In genomic region chr10:89055891-89056290, GRCm38 (mm10) we compare ENCODE assay signal across 15 mouse cellular contexts.
A peak's percentile ranks its signal among the peaks of the same experiment; 100 is the strongest.
DNase-seq lines count a peak whose midpoint lies in the region; TF ChIP-seq lines count a peak whose summit lies in the region.
"Had no signal": no experiment of that assay in that cellular context is flagged by ENCODE, and none has a peak within 500 bp of the region (broad histone marks: within the 10 kb centered on the region; RNA-seq: fewer than 3 reads in every experiment).

No protein-coding gene starts in this region.

- DNase-seq in layer of hippocampus, adult 2 months (ENCODE audit: low spot score in 2 of 2), result peak in 1 of 2 experiments; percentile 24
- DNase-seq in layer of hippocampus, adult 9-10 months (ENCODE audit: low spot score), result no peak
- peak; percentile 7 to 30 for DNase-seq in left cerebral cortex, adult 9 months (ENCODE audit: low spot score in 2 of 2)
- DNase-seq in left cerebral cortex, adult 2 months (ENCODE audit: extremely low spot score in 1 of 2, low spot score in 2 of 2), result no peak
- DNase-seq in brain, embryonic 14.5 days (ENCODE audit: low read depth), result peak; percentile 42
- DNase-seq in spleen, adult 18-20 months, result no peak
- DNase-seq: adrenal gland, postnatal 10 days; gastrocnemius, postnatal 14 days; heart, adult 2 months; heart, postnatal 14 days had no signal

- intact Hi-C loops in left cerebral cortex, adult 2 months (cut with DNase I), result no loop called here

- TF ChIP-seq CTCF in layer of hippocampus, adult 2 months (conservative IDR thresholded peaks at IDR 0.05), result no peak
- TF ChIP-seq CTCF in left cerebral cortex, adult 2 months (IDR thresholded peaks at IDR 0.05), result no peak
- no peak for TF ChIP-seq CTCF in brain, embryonic 14.5 days (IDR thresholded peaks at IDR 0.05; ENCODE audit: borderline replicate concordance, extremely low read depth, insufficient read depth, insufficient read length)

- H3K4me3 ChIP-seq in layer of hippocampus, adult 2 months, result no peak overlapping the region
- H3K4me3 ChIP-seq in left cerebral cortex, adult 2 months, result no peak overlapping the region
- H3K4me3 ChIP-seq: embryonic facial prominence, embryonic 10.5 days; forebrain, embryonic 15.5 days; heart, adult 2 months; heart, embryonic 15.5 days; hindbrain, embryonic 13.5 days had no signal

- H3K27ac ChIP-seq in layer of hippocampus, adult 2 months, result peak overlapping the region; percentile 25; the same call in 1 of the 2 replicates
- H3K27ac ChIP-seq in left cerebral cortex, adult 2 months, result no peak overlapping the region
- H3K27ac ChIP-seq: embryonic facial prominence, embryonic 10.5 days; forebrain, embryonic 15.5 days; heart, adult 2 months; heart, embryonic 15.5 days; hindbrain, embryonic 13.5 days; hindbrain, postnatal 0 days had no signal

- TF ChIP-seq POLR2A in brain, embryonic 14.5 days (IDR thresholded peaks at IDR 0.05; ENCODE audit: borderline replicate concordance, extremely low read depth, insufficient read depth, insufficient read length, poor library complexity, severe bottlenecking), result no peak

Comparison
In these comparisons a context has a peak if more than half of its experiments do, and no peak if none do; other contexts are left out.
1. DNase-seq: peak in left cerebral cortex, adult 9 months (2 of 2) and brain, embryonic 14.5 days (single experiment); none in layer of hippocampus, adult 9-10 months (single experiment), left cerebral cortex, adult 2 months (0 of 2) and spleen, adult 18-20 months (0 of 2).